Mouse (Mus musculus) kidney, adult 2 months (tissue): ENCODE data around the gene E130208F15Rik. TPM values are rescaled to one million over a fixed set of nuclear protein-coding genes. Genes with fewer than 3 reads are reported as not detected.

Source experiments
- DNase-seq: peaks from one replicate; pipeline ENCODE4 v3.0.0; 2021
- H3K27ac ChIP-seq: fragments of 200-500 bp; 2 replicates; pipeline ENCODE4 v1.5.1; 2012; ENCODE audit warnings: low read depth, low read length, control low read depth, inconsistent platforms; ENCODE audit not compliant: insufficient read depth
- H3K27me3 ChIP-seq: fragments of 200-500 bp; replicated peaks from 2 replicates; pipeline ENCODE4 v1.6.1; 2012; ENCODE audit warnings: mild to moderate bottlenecking, moderate library complexity, low read length, inconsistent platforms; ENCODE audit not compliant: control insufficient read depth, insufficient read depth
- H3K36me3 ChIP-seq: fragments of 200-500 bp; 2 replicates; pipeline ENCODE4 v1.6.1; 2012; ENCODE audit warnings: mild to moderate bottlenecking, moderate library complexity, low read length, inconsistent platforms; ENCODE audit not compliant: control insufficient read depth, insufficient read depth
- H3K4me1 ChIP-seq: fragments of 200-500 bp; 2 replicates; pipeline ENCODE4 v1.6.1; 2011; ENCODE audit warnings: low read length; ENCODE audit not compliant: control insufficient read depth, insufficient read depth
- H3K4me3 ChIP-seq: fragments of 200-500 bp; 2 replicates; pipeline ENCODE4 v1.5.1; 2011; ENCODE audit warnings: mild to moderate bottlenecking, low read depth, low read length, control low read depth; ENCODE audit not compliant: insufficient read depth
- CTCF ChIP-seq: fragments of 200-500 bp; conservative IDR thresholded peaks from 2 replicates; pipeline ENCODE4 v1.5.1; 2011; ENCODE audit warnings: low read depth, mild to moderate bottlenecking, control low read depth, low read length, moderate library complexity, mixed read lengths; ENCODE audit not compliant: insufficient read depth, insufficient read length
- POLR2A ChIP-seq: fragments of 200-500 bp; IDR thresholded peaks from one replicate; pipeline ENCODE4 v1.6.1; 2011; ENCODE audit warnings: low read depth, low read length, control low read depth
- WGBS: fragments of 180-500 bp; shearing (Covaris S2); methylation state at CpG from one replicate; pipeline ENCODE4 v1.1.7; 2018; 5-methylcytosine and 5-hydroxymethylcytosine counted together
- polyA plus RNA-seq: library from polyadenylated mRNA; depleted of rRNA; stranded (reverse); fragments of >200 nt; gene quantifications from 2 replicates; pipeline ENCODE4 v1.2.3, GENCODE M21; 2012

The E130208F15Rik gene
- polyA plus RNA-seq, 1 experiment, result 0.42 TPM

GRCm38 (mm10) chr7:30339432-30340109 lies 18.0 kb downstream of the E130208F15Rik start:
- Histone ChIP-seq H3K27me3 (no peaks in the 10 kb centered on the region), H3K36me3 (no peaks in the 10 kb centered on the region), H3K27ac (no peak overlapping the region), H3K4me3 (no peak overlapping the region), H3K4me1 (no peaks in the 10 kb centered on the region)
- WGBS, result 75% methylated on average over 5 of the region's 5 CpGs
- no peak for DNase-seq
- TF ChIP-seq CTCF (no peak), POLR2A (no peak)

GRCm38 (mm10) chr7:30346635-30347379 lies 25.3 kb downstream of the E130208F15Rik start:
- WGBS, result 27% methylated on average over 21 of the region's 21 CpGs
- DNase-seq, result peak; percentile 66

GRCm38 (mm10) chr7:30347828-30348227 lies 26.3 kb downstream of the E130208F15Rik start:
- no peaks in the 10 kb centered on the region for H3K27me3 ChIP-seq
- H3K36me3 ChIP-seq, result no peaks in the 10 kb centered on the region
- no peak overlapping the region for H3K4me3 ChIP-seq
- WGBS, result 2% methylated on average over 30 of the region's 30 CpGs
- TF ChIP-seq POLR2A, result no peak
- peak; percentile 73 for TF ChIP-seq CTCF
- peak; percentile 67 for DNase-seq
- H3K4me1 ChIP-seq, result no peaks in the 10 kb centered on the region
- H3K27ac ChIP-seq, result no peak overlapping the region

More at GRCm38 (mm10) chr7:30346635-30347379, 25.3 kb downstream of the E130208F15Rik start:
- Histone ChIP-seq H3K4me1 (no peaks in the 10 kb centered on the region), H3K27ac (no peak overlapping the region), H3K4me3 (no peak overlapping the region), H3K27me3 (no peaks in the 10 kb centered on the region), H3K36me3 (no peaks in the 10 kb centered on the region)
- TF ChIP-seq POLR2A (no peak), CTCF (no peak)

- H3K4me3 ChIP-seq, result no peak overlapping the region
- H3K36me3 ChIP-seq, result no peaks in the 10 kb centered on the region
- H3K27ac ChIP-seq, result no peak overlapping the region
- DNase-seq, result peak; percentile 80
- 4% methylated on average over 6 of the region's 6 CpGs for WGBS
- no peaks in the 10 kb centered on the region for H3K27me3 ChIP-seq
- no peaks in the 10 kb centered on the region for H3K4me1 ChIP-seq
- TF ChIP-seq POLR2A (no peak), CTCF (peak; percentile 86)
These were observed 31.8 kb downstream of the E130208F15Rik start for GRCm38 (mm10) chr7:30353279-30353822.

- 69% methylated on average over 4 of the region's 4 CpGs for WGBS
- no peak for DNase-seq
These were observed 32.5 kb downstream of the E130208F15Rik start for GRCm38 (mm10) chr7:30354059-30354458.

GRCm38 (mm10) chr7:30358378-30359186 lies 37.0 kb downstream of the E130208F15Rik start:
- Histone ChIP-seq H3K27me3 (no peaks in the 10 kb centered on the region), H3K36me3 (no peaks in the 10 kb centered on the region), H3K4me3 (no peak overlapping the region), H3K4me1 (peaks cover 5% of the 10 kb centered on the region; the same call in 1 of the 2 replicates), H3K27ac (peak overlapping the region; percentile 41; the same call in 1 of the 2 replicates)
- WGBS, result 47% methylated on average over 7 of the region's 7 CpGs
- peak; percentile 67 for DNase-seq
- no peak for TF ChIP-seq POLR2A
- TF ChIP-seq CTCF, result no peak

More at GRCm38 (mm10) chr7:30354059-30354458, 32.5 kb downstream of the E130208F15Rik start:
- Histone ChIP-seq H3K4me3 (no peak overlapping the region), H3K36me3 (no peaks in the 10 kb centered on the region), H3K27me3 (no peaks in the 10 kb centered on the region), H3K4me1 (no peaks in the 10 kb centered on the region; the same call in 1 of the 2 replicates), H3K27ac (no peak overlapping the region)
- TF ChIP-seq CTCF (no peak), POLR2A (no peak)
